Mouse (Mus musculus): ENCODE data around the gene Slc25a41.

Gene Slc25a41

GRCm38 (mm10) chr17:57047406-57047805 lies 6.0 kb upstream of the Slc25a41 start:
- DNase-seq (ENCODE audit: low spot score) = no peak

- DNase-seq (ENCODE audit: low spot score) = no peak
These were observed 2.5 kb downstream of the Slc25a41 start for GRCm38 (mm10) chr17:57038978-57039377.

GRCm38 (mm10) chr17:57032854-57033253 lies 8.6 kb downstream of the Slc25a41 start:
- no peak for DNase-seq (ENCODE audit: low spot score)

- DNase-seq (ENCODE audit: low spot score) = peak; percentile 100
These were observed 9.6 kb downstream of the Slc25a41 start for GRCm38 (mm10) chr17:57031661-57032420.

- no peak for DNase-seq (ENCODE audit: low spot score)
These were observed 10.4 kb downstream of the Slc25a41 start, which contains the start of gene Khsrp for GRCm38 (mm10) chr17:57030931-57031660. Gene Khsrp (minus strand): TSS chr17:57031522.

- no peak for DNase-seq (ENCODE audit: low spot score)
These were observed 11.8 kb downstream of the Slc25a41 start for GRCm38 (mm10) chr17:57029691-57030090.

- DNase-seq (ENCODE audit: low spot score) = no peak
These were observed 14.0 kb downstream of the Slc25a41 start for GRCm38 (mm10) chr17:57027471-57027870.

GRCm38 (mm10) chr17:57020960-57021359 lies 20.5 kb downstream of the Slc25a41 start:
- no peak for DNase-seq (ENCODE audit: low spot score)

- no peak for DNase-seq (ENCODE audit: low spot score)
These were observed 21.8 kb downstream of the Slc25a41 start for GRCm38 (mm10) chr17:57019693-57020092.

GRCm38 (mm10) chr17:57012245-57012795 lies 29.1 kb downstream of the Slc25a41 start:
- DNase-seq (ENCODE audit: low spot score) = no peak

- peak; percentile 94 for DNase-seq (ENCODE audit: low spot score)
These were observed 30.0 kb downstream of the Slc25a41 start, which contains the start of the genes Gtf2f1 and Gm17949 for GRCm38 (mm10) chr17:57011236-57012141. Gene Gtf2f1 (minus strand): TSS chr17:57011288. Gene Gm17949 (plus strand): TSS chr17:57011469.

- no peak for DNase-seq (ENCODE audit: low spot score)
These were observed 30.6 kb downstream of the Slc25a41 start for GRCm38 (mm10) chr17:57010911-57011235.

- DNase-seq (ENCODE audit: low spot score) = no peak
These were observed 34.1 kb downstream of the Slc25a41 start for GRCm38 (mm10) chr17:57007137-57007905.

GRCm38 (mm10) chr17:57003994-57004393 lies 37.5 kb downstream of the Slc25a41 start:
- no peak for DNase-seq (ENCODE audit: low spot score)

GRCm38 (mm10) chr17:57001228-57001627 lies 40.2 kb downstream of the Slc25a41 start:
- no peak for DNase-seq (ENCODE audit: low spot score)

- no peak for DNase-seq (ENCODE audit: low spot score)
These were observed 41.4 kb downstream of the Slc25a41 start, which contains the start of gene Pspn for GRCm38 (mm10) chr17:56999968-57000609. Gene Pspn (minus strand): TSS chr17:57000018.

GRCm38 (mm10) chr17:56999414-56999813 lies 42.0 kb downstream of the Slc25a41 start:
- DNase-seq (ENCODE audit: low spot score) = no peak

GRCm38 (mm10) chr17:56997029-56997667 lies 44.3 kb downstream of the Slc25a41 start, which contains the start of gene Alkbh7:
Gene Alkbh7 (plus strand): TSS chr17:56997339.
- DNase-seq (ENCODE audit: low spot score) = peak; percentile 94

- no peak for DNase-seq (ENCODE audit: low spot score)
These were observed 44.9 kb downstream of the Slc25a41 start for GRCm38 (mm10) chr17:56996506-56996905.

- no peak for DNase-seq (ENCODE audit: low spot score)
These were observed 46.4 kb downstream of the Slc25a41 start for GRCm38 (mm10) chr17:56995046-56995445.
